Mouse (Mus musculus) heart, embryonic 15.5 days (tissue): ENCODE data around the gene Timm8a1. TPM values are rescaled to one million over a fixed set of nuclear protein-coding genes. Genes with fewer than 3 reads are reported as not detected.

ENCODE experiments used
- ATAC-seq: fragments of 200-750 bp; cut with Nextera tagmentation; replicated peaks from 2 replicates; pipeline ENCODE4 v1.8.0; 2017; ENCODE audit warnings: low read depth, moderate TSS enrichment; ENCODE audit not compliant: insufficient number of reproducible peaks, insufficient read depth, low FRiP score
- H3K27ac ChIP-seq: fragments of 300-500 bp; sonication (generic); 2 replicates; pipeline ENCODE4 v1.5.1; 2015; ENCODE audit warnings: mild to moderate bottlenecking, inconsistent platforms
- H3K27me3 ChIP-seq: fragments of 300-500 bp; sonication (generic); 2 replicates; pipeline ENCODE4 v1.6.1; 2015; ENCODE audit warnings: inconsistent platforms
- H3K36me3 ChIP-seq: fragments of 300-500 bp; sonication (generic); 2 replicates; pipeline ENCODE4 v1.6.1; 2015; ENCODE audit warnings: mild to moderate bottlenecking, inconsistent platforms
- H3K4me1 ChIP-seq: fragments of 300-500 bp; sonication (generic); replicated peaks from 2 replicates; pipeline ENCODE4 v1.6.1; 2015; ENCODE audit warnings: inconsistent platforms
- H3K4me2 ChIP-seq: fragments of 300-500 bp; sonication (generic); 2 replicates; pipeline ENCODE4 v1.6.1; 2015; ENCODE audit warnings: inconsistent platforms, mild to moderate bottlenecking, moderate library complexity
- H3K4me3 ChIP-seq: fragments of 300-500 bp; sonication (generic); 2 replicates; pipeline ENCODE4 v1.5.1; 2015; ENCODE audit warnings: mild to moderate bottlenecking, inconsistent platforms
- H3K9ac ChIP-seq: fragments of 300-500 bp; sonication (generic); 2 replicates; pipeline ENCODE4 v1.6.1; 2015; ENCODE audit warnings: mild to moderate bottlenecking, inconsistent platforms
- H3K9me3 ChIP-seq: fragments of 300-500 bp; sonication (generic); replicated peaks from 2 replicates; pipeline ENCODE4 v1.6.1; 2016; ENCODE audit warnings: inconsistent platforms
- WGBS: fragments of 180-500 bp; shearing (Covaris S2); methylation state at CpG from one replicate; pipeline ENCODE4 v1.1.7; 2015; ENCODE audit warnings: mixed read lengths; 5-methylcytosine and 5-hydroxymethylcytosine counted together
- polyA plus RNA-seq: library from polyadenylated mRNA; unstranded; fragments of >200 nt; fragmentation: Nextera tagmentation; extraction: Ambion mirVana; gene quantifications from 2 replicates; pipeline ENCODE4 v1.2.1, GENCODE M21; 2015

The Timm8a1 gene
- polyA plus RNA-seq, 1 experiment from 2014 or later: 70.3 TPM

GRCm38 (mm10) chrX:134509473-134509872 lies 32.2 kb downstream of the Timm8a1 start:
- no peak overlapping the region for H3K27ac ChIP-seq
- no peaks in the 10 kb centered on the region for H3K27me3 ChIP-seq
- WGBS: 29% methylated on average over 2 of the region's 2 CpGs
- no peaks in the 10 kb centered on the region for H3K4me1 ChIP-seq
- no peak overlapping the region for H3K4me2 ChIP-seq
- no peak overlapping the region for H3K4me3 ChIP-seq
- no peak for ATAC-seq
- H3K9me3 ChIP-seq: no peaks in the 10 kb centered on the region
- H3K9ac ChIP-seq: no peak overlapping the region
- H3K36me3 ChIP-seq: no peaks in the 10 kb centered on the region

DNA sequence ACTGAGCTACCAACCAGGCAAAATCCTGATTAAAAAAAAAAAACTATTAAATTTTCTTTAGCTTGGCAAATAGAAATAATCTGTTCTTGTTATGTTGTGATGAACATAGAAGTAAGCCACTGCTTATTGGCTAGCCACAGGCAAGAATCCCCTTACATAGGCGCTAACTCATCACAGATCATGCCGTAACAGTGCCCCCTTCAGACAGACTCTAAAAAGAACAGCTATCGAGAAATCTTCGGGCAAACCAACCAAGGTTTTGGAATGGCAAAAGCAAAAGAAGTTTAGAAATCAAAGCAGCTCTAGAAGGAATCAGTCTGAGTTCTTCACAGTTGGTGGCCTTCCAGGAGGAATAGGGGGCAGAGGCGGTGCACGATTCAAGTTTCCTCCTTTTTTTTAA lies 33.7 kb downstream of the Timm8a1 start:
- Histone ChIP-seq H3K27ac (no peak overlapping the region), H3K9me3 (no peaks in the 10 kb centered on the region), H3K4me1 (no peaks in the 10 kb centered on the region), H3K4me3 (no peak overlapping the region), H3K9ac (no peak overlapping the region), H3K27me3 (no peaks in the 10 kb centered on the region), H3K36me3 (no peaks in the 10 kb centered on the region), H3K4me2 (no peak overlapping the region)
- WGBS: 63% methylated on average over 6 of the region's 6 CpGs
- no peak for ATAC-seq

DNA sequence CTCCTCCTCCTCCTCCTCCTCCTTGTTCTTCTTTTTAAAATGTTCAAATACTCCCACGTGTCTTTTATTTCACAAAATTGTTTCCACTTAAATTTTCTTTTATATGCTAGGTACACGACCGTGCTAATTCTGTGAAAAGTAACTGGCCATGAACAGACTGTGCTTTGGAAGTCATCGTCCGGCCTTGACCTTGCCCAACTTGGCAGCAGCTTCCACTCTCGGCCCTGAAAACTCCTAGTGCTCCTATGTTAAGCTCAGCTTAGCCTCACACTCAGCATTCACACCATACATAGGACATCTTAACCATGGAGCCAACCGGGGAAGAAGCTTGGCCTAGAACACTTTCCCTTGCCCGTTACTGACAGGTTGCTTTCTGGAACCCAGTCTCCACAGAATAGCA lies 41.0 kb downstream of the Timm8a1 start:
- Histone ChIP-seq H3K27ac (no peak overlapping the region), H3K4me1 (no peaks in the 10 kb centered on the region), H3K9me3 (no peaks in the 10 kb centered on the region), H3K27me3 (no peaks in the 10 kb centered on the region), H3K4me2 (no peak overlapping the region), H3K36me3 (no peaks in the 10 kb centered on the region), H3K9ac (no peak overlapping the region), H3K4me3 (no peak overlapping the region)
- no peak for ATAC-seq
- WGBS: 84% methylated on average over 8 of the region's 8 CpGs

Other genes with a start within 250 kb of the Timm8a1 start
- gene Tmem35a, start 246.6 kb downstream of the Timm8a1 start, polyA plus RNA-seq: 18.5 and 19.9 TPM in 2 replicates
- 22.2 and 26.9 TPM in 2 replicates for gene Cenpi, start 233.8 kb downstream of the Timm8a1 start, polyA plus RNA-seq
- 0.26 and 0.44 TPM in 2 replicates for gene Drp2, start 137.3 kb downstream of the Timm8a1 start, polyA plus RNA-seq
- gene Taf7l, start 65.4 kb downstream of the Timm8a1 start, polyA plus RNA-seq: not detected in 2 replicates
- gene Btk, start 41.7 kb upstream of the Timm8a1 start, polyA plus RNA-seq: 0.74 and 2.1 TPM in 2 replicates
- gene Rpl36a, start 43.8 kb upstream of the Timm8a1 start, polyA plus RNA-seq: 203 and 263 TPM in 2 replicates
- 2.8 and 3.2 TPM in 2 replicates for gene Gla, start 59.3 kb upstream of the Timm8a1 start, polyA plus RNA-seq
- 112 and 114 TPM in 2 replicates for gene Hnrnph2, start 59.3 kb upstream of the Timm8a1 start, polyA plus RNA-seq
- 3.8 and 4.1 TPM in 2 replicates for gene Armcx4, start 144.7 kb upstream of the Timm8a1 start, polyA plus RNA-seq
- gene Armcx1, start 176.1 kb upstream of the Timm8a1 start, polyA plus RNA-seq: 40.5 and 43.2 TPM in 2 replicates
- gene Armcx6, start 209.6 kb upstream of the Timm8a1 start, polyA plus RNA-seq: 14.1 and 17.0 TPM in 2 replicates
- 80.8 and 81.1 TPM in 2 replicates for gene Armcx3, start 214.7 kb upstream of the Timm8a1 start, polyA plus RNA-seq